Mouse (Mus musculus): ENCODE results near the gene Trpc2.

The Trpc2 gene

GRCm38 (mm10) chr7:102102241-102102640 lies 19.3 kb downstream of the Trpc2 start:
- DNase-seq (ENCODE audit: low spot score in 2 of 2) = no peak

- no peak for DNase-seq (ENCODE audit: low spot score in 2 of 2)
Observed at GRCm38 (mm10) chr7:102102696-102103095, 19.8 kb downstream of the Trpc2 start.

GRCm38 (mm10) chr7:102103555-102103954 lies 20.6 kb downstream of the Trpc2 start:
- DNase-seq (ENCODE audit: low spot score in 2 of 2) = no peak

- no peak for DNase-seq (ENCODE audit: low spot score in 2 of 2)
Observed at GRCm38 (mm10) chr7:102104126-102104525, 21.2 kb downstream of the Trpc2 start.

- DNase-seq (ENCODE audit: low spot score in 2 of 2) = no peak
Observed at GRCm38 (mm10) chr7:102106700-102107141, 23.8 kb downstream of the Trpc2 start.

GRCm38 (mm10) chr7:102108206-102108605 lies 25.3 kb downstream of the Trpc2 start:
- DNase-seq (ENCODE audit: low spot score in 2 of 2) = no peak

GRCm38 (mm10) chr7:102109171-102109570 lies 26.3 kb downstream of the Trpc2 start, which contains the start of gene Art5:
Gene Art5 (minus strand): TSS chr7:102109489.
- no peak for DNase-seq (ENCODE audit: low spot score in 2 of 2)

GRCm38 (mm10) chr7:102109746-102110145 lies 26.8 kb downstream of the Trpc2 start:
- DNase-seq (ENCODE audit: low spot score in 2 of 2) = no peak

GRCm38 (mm10) chr7:102113151-102113729 lies 30.3 kb downstream of the Trpc2 start:
- no peak for DNase-seq (ENCODE audit: low spot score in 2 of 2)

- no peak for DNase-seq (ENCODE audit: low spot score in 2 of 2)
Observed at GRCm38 (mm10) chr7:102116579-102117331, 33.8 kb downstream of the Trpc2 start, which contains the start of gene Chrna10. Gene Chrna10 (minus strand): TSS chr7:102116828.

- DNase-seq (ENCODE audit: low spot score in 2 of 2) = peak in 1 of 2 experiments; percentile 17
Observed at GRCm38 (mm10) chr7:102117382-102117781, 34.5 kb downstream of the Trpc2 start.

- no peak for DNase-seq (ENCODE audit: low spot score in 2 of 2)
Observed at GRCm38 (mm10) chr7:102120326-102120725, 37.4 kb downstream of the Trpc2 start.

GRCm38 (mm10) chr7:102132395-102132794 lies 49.5 kb downstream of the Trpc2 start:
- DNase-seq (ENCODE audit: low spot score in 2 of 2) = no peak

GRCm38 (mm10) chr7:102137464-102137863 lies 54.5 kb downstream of the Trpc2 start:
- peak in 1 of 2 experiments; percentile 44 for DNase-seq (ENCODE audit: low spot score in 2 of 2)

- DNase-seq (ENCODE audit: low spot score in 2 of 2) = no peak
Observed at GRCm38 (mm10) chr7:102137898-102138297, 55.0 kb downstream of the Trpc2 start.

Measured in right cerebral cortex, postnatal 10 days (tissue).